Mouse (Mus musculus): ENCODE data around the gene Prkag1.
"Not testable (repeated sequence)": the region's sequence is repeated elsewhere in the genome, so short reads cannot be mapped to it uniquely, and the experiment has no call there.

Gene Prkag1

DNA sequence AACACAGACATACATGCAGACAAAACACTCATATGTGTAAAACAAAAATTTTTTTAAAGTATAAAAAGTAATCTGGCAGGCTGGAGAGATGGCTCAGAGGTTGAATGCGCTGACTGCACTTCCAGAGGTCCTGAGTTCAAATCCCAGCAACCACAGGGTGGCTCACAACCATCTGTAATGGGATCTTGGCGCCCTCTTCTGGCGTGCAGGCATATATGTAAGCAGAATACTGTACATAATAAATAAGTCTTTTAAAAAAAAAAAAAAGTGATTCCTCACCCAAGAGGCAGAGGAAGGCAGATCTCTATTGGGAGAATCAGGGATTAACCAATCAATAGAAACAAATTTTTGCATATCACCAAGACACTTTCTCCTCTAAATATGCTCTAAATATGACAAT is 7.9 kb downstream of the Prkag1 start:
- no peak for DNase-seq (ENCODE audit: low spot score)

GRCm38 (mm10) chr15:98822147-98822546 is 9.2 kb downstream of the Prkag1 start:
- DNase-seq (ENCODE audit: low spot score), result no peak

DNA sequence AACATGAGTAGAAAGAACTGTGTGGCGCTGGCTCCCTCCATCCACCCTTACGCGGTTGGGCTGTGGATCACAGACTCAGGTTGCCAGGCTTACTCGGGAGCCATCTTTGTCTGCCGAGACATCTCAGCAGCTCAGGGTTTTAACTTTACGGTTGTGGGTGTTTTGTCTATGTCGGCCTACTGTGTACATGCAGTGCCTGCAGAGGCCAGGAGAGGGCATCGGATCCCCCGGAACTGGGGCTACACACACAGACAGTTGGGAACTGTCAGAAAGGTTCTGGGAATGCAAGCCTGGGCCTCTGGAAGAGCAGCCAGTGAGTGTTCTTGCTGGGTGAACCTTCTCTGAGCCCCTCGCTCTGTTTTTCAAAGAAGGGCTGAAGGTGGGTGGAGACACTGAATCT is 9.9 kb downstream of the Prkag1 start:
- DNase-seq (ENCODE audit: low spot score), result no peak

DNA sequence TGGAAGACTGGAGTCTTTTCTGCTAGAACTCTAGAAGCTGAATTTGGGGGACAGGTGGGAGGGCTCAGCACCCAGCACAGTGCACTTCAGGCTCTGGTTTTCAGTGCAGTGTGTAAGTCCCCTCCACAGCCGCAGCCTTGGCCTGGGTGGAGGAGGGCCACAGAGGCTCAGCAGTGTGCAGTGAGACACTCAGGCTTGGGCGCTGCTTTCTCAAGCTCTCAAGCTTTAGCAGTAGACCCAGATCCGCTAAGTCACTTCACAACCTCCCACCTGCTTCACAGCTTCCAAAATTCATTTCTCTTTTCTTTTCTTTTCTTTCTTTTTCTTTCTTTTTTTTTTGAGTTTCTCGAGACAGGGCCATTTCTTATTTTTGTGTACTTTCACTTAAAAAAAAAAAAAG is 10.4 kb downstream of the Prkag1 start:
- no peak for DNase-seq (ENCODE audit: low spot score)

DNA sequence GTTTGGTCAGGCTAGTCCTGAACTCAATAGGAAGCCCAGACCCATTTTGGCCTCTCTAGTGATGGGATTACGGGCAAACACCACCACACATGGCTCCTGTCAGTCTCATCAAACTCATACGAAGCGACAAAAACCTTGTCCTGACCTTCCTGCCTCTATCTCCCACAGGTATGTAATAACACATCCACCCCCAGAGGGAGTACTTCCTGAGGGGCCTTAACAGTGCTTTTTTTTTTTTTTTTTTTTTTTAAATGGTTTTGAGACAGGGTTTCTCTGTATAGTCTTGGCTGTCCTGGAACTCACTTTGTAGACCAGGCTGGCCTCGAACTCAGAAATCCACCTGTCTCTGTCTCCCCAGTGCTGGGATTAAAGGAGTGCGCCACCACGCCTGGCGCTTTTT is 13.2 kb downstream of the Prkag1 start:
- DNase-seq (ENCODE audit: low spot score), result no peak

DNA sequence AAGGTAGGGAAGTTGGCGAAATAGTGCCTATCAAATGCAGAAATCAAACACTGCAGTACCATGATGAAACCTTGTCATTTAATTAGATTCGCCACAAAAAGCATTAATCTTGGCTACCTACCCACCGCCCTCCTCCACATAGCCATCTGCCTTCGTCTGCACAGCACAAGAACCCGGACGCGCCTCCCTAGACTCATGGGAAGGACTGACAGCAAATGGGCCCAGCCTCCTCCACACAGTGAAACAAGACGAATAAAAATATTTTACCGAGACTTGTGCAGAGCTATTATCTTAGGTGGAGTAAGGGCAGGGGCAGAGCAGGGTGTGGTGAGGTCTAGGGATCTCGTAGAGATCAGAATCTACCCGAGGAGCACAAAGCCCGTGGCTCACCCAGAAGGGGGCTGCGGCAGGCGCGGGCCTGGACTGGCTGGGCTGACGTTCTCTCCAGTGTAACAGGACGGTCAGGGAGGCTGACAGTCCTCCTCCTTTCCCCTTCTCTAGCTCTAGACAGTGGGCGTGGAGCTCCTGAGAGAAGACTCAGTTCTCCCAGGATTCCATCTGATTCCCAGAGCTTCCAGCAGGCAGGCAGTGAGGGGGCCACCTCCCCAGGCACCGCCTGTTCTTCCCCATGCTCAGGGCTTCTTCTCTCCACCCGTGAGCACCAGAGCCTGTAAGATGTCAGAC is 18.4 kb downstream of the Prkag1 start:
- no peak for DNase-seq (ENCODE audit: low spot score)

DNA sequence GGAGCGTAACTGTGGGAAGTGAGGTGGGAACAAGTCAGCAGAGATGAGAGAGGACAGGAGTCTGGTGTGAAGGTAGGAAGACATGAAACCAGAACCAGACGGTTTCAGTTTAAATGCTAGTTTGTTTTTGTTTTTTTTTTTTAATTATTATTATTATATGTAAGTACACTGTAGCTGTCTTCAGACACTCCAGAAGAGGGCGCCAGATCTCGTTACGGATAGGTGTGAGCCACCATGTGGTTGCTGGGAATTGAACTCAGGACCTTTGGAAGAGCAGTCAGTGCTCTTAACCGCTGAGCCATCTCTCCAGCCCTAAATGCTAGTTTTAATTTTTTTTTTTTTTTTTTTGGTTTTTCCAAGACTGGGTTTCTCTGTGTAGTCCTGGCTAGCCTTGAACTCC is 21.1 kb downstream of the Prkag1 start:
- not testable (repeated sequence) for DNase-seq (ENCODE audit: low spot score)

GRCm38 (mm10) chr15:98809390-98809789 is 21.9 kb downstream of the Prkag1 start, which contains the start of gene Ddn:
TSS of gene Ddn (minus strand) at chr15:98809490.
- no peak for DNase-seq (ENCODE audit: low spot score)

- no peak for DNase-seq (ENCODE audit: low spot score)
Observed at GRCm38 (mm10) chr15:98808651-98809134, 22.6 kb downstream of the Prkag1 start.

DNA sequence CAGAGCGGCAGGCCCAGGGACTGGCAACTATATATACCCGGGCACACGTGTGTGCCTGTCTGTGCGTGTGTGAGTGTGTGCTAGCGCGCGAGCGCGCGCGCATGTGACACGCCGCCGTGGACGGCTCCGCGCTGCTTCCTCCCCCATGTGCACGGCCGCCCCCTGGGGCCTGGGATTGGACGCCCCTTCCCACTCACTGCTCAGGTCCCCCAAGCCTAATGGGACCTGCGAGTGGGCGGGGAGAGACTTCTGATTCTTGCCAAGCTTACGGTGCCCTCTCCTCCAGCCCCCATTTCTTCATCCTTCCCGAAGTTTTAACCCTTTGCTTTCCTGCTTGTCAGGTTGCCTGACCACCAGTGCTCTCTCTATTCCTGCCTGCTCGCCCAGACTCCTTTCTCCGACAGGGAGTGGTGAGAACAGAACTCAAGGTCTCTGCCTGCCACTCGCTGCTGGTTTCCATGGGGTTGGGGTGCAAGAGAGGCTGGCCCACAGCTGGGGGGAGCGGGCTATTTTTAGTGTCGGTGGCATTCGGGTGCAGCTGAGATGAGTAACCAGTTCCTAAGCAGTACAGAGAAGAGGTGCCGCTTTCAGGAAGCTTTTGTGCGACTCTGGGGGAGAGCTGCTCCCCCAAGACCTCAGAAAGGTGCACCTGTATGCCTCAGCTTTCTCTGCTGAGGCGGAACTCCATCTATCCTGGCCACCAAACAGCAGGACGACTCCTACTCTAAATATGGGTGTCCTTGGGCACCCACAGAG is 23.2 kb downstream of the Prkag1 start:
- peak; percentile 35 for DNase-seq (ENCODE audit: low spot score)

DNA sequence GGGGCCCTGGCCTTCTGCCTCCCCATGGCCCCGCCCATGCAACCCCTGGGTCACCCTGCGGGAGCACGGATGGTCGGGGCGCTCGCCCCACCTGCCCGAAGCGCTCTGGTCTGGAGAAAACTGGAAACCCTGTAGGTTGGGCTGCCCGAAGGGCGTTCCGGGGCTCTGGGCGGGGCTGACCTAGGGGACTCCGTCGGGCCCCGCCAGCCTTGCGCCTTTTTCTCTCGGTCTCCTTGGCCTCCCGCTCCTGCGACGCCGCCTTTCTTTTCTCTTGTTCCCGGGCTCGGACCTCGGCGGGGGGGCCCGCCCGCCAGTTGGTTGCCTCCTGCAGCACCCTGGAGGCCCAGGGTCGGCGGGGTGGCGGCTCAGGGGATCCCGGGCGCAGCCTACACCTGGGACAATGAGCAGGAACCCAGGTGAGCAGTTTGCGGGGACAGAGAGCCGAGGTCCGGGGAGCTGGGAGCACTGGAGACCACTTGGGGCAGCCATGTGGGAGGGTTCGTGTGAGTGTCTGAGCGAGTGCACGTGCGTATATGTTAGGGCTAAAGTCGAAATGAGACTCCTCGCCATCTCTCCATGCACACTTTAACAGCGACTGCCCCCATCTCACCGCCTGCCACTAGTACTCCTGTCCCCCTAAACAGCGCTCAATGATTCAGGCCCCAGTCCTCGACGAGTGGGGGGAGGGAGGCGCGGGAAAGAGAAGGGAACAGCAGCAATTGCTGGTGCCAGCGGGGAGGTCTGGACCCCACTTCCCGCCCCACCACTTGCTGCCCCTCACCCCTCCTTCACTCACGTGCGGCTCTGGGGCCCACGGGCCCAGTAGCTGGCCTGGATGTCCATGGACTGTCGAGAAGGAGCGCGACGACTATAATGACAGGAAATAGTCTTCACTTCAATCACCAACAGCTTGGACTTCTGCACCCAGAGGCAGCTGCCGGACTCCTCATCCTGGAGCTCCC is 24.2 kb downstream of the Prkag1 start:
- peak; percentile 33 for DNase-seq (ENCODE audit: low spot score)

DNA sequence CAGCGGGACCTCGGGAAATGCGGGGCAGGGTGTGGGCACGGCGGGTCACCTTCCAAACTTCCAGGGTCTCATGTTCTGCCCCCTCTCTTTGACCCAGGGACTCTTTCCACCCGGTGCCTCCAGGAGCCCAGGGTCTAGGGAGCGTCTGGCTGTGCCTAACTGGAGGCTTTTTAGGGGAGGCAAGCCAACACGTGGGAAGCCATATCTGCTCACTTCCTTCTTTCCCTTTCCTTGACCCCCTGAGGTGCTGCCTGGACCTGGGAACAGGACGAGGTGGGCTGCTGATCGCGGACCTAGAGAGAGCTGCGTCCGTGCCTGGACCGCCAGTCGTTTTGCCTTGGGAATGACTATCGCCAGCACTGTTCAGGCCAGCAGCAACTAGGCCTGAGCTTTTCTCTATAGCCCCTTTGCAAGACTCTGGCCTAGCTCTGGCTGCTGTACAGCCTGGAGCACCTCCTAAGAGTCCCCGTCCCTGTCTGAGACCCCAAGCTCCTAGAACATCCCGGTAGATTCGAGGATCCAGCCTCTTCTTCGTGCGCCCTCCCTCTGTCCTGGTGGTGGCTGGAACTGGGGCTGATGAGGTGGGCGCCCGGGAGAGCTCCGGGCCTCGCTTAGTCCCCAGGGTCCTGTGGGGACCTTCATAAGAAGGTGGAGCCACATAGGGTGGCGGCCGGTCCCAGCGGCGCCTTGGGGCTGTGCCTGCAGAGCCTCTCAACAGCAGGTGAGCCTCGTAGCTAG is 25.1 kb downstream of the Prkag1 start:
- DNase-seq (ENCODE audit: low spot score), result peak; percentile 39

DNA sequence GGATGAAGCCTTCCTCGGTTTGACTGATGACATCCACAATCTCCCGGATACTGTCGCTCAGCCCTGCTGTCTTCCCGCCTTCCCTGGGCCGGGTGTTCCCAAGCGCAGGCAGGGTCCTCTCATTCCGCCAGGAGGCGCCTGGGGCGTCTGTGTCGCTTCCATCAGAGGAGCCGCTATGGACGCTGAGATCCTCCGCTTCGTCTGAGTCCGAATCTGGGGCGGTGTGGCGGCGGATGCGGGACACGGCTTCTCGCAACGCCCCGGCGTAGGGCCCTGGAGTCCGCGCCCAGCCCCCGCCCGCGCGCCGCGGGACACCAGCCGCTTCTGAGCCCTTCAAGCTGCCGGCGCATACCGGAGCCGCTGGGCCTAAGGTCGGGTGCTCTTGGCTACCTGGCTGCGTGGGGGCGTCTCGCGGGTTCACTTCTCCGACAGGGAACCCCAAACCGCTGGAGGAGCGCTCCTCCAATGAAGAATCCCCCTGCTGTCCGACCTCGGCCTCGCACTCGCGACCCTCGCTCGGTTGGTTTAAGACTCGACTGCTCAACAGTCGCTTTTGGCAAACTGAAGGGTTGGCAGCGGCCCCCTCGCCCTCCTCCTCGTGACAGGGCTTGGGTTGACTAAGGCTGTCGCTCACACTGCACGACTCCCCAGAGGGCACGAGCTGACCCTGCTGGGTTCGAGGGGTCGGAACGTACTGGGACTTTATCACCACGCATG is 25.8 kb downstream of the Prkag1 start:
- peak; percentile 85 for DNase-seq (ENCODE audit: low spot score)

DNA sequence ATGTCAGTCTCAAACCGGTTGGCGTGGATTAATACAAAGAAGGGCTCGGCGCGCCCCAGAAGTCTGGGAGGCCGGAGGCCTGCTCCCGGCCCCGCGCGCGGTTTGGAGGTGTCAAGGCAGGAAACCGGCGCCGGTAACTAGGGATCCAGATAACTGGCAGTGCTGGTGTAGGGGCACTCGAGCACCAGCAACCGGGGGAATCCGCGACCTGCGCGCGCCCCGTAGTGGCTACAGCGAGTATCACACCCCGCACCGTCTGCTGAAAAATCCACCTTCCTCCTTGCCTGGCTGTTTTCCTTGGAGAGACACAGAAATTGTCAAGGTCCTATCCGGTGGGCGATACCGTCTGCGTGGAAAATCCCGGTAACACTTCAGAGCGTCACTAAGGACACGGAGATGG is 27.3 kb downstream of the Prkag1 start:
- peak; percentile 88 for DNase-seq (ENCODE audit: low spot score)

DNA sequence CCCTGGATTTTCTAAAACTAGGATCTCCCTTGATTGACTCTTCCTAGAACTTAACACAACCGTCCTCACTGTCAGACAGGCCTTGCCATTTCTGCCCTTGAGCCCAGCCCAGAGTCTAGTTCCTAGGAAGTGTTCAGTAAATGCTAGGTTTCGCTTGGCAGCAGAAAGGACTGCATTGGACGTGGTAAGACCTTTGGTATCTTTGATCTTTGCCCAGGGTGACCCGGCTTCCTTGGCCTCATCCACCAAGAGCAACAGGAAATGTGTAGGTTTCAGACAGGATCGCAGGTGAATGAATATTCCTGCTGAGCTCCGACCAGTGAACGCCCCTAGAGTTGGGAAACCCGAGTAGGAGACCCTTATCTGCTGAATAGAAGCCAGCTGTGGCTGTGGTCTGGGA is 28.4 kb downstream of the Prkag1 start:
- DNase-seq (ENCODE audit: low spot score), result no peak

- DNase-seq (ENCODE audit: low spot score), result peak; percentile 93
Observed at GRCm38 (mm10) chr15:98799396-98799795, 31.9 kb downstream of the Prkag1 start.

DNA sequence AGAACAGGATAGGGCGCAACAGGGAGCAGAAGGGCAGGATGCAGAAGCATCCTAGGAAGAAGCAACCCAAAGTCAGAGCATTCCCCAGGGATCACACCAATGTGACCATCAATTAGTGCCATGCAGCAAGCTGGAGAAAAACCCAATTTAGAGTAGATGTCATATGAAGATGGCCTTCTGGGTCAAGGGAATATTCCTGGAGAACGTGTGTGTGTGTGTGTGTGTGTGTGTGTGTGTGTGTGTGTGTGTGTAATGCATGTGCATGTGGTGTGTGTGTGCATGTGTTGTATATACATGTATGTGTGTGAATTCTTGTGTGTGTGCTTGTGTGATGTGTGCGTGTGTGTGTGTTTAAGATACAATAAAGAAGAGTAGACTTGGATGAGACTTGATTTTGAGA is 32.4 kb downstream of the Prkag1 start:
- DNase-seq (ENCODE audit: low spot score), result no peak

DNA sequence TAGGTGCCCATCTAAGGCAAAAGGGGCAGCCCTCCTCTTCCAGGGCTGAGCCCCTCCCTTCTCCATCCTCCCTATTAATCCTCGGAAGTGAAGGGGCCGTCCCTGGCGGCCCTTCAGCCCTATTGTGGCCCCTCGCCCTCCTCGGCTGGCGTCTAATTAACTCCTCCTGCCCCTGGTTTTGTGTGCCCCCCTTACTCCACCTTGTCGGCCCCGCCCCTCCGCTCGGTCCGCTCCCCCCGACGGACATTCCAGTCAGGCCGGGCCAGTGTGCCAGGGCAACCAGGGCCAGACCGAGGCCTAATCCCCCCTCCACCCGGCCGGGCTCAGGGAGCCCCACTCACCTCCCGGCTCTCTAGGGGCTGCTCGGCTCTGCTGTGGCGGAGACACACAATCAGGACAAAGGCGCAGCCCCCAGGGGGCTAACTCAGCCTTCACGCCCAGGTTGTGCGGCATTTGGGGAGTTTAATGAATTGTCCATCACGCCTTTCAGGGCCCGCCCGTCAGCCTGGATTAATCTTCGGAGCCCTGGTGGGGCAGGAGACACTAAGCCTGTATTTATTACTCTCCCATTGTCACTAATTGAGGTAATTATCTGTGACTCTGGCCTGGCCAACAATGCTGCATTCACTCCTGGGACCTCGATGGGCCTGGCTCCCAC is 33.4 kb downstream of the Prkag1 start:
- DNase-seq (ENCODE audit: low spot score), result peak; percentile 85

DNA sequence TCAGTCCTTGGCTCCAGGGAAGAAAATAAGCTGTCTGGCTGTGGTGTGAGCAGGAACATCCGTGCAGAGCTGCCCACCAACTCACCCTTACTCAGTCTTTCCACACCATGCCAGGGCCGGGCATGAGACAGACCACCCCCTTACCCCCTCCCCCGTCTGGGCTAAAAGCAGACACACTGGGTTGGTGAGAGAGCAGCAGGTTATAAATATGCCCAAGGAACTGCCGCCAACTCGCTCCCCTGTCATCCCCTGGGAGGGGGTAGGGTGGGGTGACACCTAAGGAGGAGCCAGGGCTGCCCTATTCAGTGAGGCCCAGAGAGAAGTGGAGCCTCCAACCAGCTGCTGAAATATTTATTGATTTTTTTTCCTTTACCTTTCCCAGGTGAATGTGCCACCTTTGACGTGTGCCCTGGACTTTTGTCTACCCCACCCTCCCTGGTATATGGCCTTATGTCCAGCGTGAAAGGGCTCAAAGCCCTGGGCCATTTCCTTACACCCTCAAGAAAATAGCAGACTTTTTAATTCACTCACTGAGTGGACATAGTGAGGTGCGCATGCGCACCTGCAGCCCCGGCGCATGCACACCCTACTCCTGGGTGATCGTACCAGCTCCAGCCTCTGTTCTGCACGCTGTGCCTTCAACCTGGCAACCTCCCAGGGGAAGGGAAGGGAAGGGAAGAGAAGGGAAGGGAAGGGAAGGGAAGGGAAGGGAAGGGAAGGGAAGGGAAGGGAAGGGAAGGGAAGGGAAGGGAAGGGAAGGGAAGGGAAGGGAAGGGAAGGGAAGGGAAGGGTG is 34.3 kb downstream of the Prkag1 start:
- no peak for DNase-seq (ENCODE audit: low spot score)
